Mouse (Mus musculus): ENCODE measurements around the gene Faf1.

Gene Faf1

GRCm38 (mm10) chr4:109978858-109979340 is 302.5 kb downstream of the Faf1 start:
- no peak for DNase-seq (ENCODE audit: low spot score in 2 of 2)

- no peak for DNase-seq (ENCODE audit: low spot score in 2 of 2)
Measured at GRCm38 (mm10) chr4:109979461-109980320, 303.3 kb downstream of the Faf1 start.

DNA sequence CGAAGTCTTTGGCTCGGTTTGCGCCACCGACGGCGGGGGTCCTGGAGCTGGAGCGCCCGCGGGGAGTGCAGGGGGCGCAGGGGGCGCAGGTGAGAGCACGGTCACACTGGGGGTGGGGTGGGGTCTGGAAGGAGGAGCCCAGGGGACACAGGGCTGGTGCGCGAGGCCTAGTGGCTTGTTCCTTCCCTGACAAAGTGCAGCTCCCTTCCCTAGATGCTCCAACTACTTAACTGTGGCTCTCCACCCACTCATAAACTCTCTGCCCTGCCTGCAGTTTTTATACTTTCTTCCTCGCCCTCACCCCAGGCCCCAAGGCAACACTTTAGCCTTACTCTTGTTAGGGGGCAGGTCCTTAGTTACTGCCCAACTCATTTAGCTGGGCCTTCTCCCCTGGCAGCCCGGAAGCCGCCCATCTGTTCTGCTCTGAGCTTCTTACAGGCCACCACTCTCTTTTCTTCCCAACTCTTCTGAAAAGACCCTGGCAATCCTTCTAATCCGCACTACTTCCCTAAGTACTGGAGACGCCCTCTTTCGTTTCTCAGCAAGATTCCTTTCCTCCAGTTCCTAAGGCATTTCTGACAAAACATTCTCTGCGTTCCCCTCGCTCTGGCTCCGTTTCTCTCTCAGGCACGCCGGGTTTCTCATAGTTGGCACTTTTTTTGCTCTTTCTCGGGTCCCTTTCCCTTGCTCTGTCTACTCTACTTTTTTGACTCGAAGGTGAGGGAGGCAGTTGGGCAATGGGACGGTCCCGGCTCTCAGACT is 304.1 kb downstream of the Faf1 start:
- no peak for DNase-seq (ENCODE audit: low spot score in 2 of 2)

GRCm38 (mm10) chr4:109981083-109981870 is 304.9 kb downstream of the Faf1 start:
- DNase-seq (ENCODE audit: low spot score in 2 of 2) = no peak

GRCm38 (mm10) chr4:109981871-109982680 is 305.7 kb downstream of the Faf1 start:
- DNase-seq (ENCODE audit: low spot score in 2 of 2) = no peak

DNA sequence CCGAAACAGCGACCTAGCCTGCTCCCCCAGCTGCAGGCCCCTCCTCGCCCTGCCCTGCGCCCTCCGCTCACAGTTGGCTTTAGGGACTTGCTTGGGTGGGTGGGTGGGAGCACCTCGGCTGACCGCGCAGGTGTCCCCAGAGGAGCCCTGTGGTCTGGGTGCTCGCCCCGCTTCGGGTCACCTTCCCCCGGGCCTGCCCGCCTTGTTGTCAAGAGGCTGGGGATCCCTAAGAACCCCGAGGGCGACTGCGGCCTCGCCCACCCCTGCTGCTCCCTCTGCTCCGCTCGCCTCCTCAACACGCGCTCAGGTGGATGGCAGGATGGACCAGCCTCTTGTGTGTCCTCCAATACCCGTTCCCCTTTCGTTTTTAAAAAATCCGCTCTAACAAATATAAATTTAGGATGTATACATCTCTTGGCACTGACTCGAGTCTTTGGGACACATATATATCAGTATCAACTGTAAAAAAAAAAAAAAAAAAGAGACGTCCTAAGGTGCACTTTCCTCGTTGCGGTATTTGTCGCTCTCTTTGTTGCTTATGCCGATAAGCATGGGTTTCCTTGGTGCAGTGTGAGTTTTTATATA is 306.4 kb downstream of the Faf1 start:
- DNase-seq (ENCODE audit: low spot score in 2 of 2) = no peak

GRCm38 (mm10) chr4:109983281-109984001 is 307.1 kb downstream of the Faf1 start:
- DNase-seq (ENCODE audit: low spot score in 2 of 2) = no peak

DNA sequence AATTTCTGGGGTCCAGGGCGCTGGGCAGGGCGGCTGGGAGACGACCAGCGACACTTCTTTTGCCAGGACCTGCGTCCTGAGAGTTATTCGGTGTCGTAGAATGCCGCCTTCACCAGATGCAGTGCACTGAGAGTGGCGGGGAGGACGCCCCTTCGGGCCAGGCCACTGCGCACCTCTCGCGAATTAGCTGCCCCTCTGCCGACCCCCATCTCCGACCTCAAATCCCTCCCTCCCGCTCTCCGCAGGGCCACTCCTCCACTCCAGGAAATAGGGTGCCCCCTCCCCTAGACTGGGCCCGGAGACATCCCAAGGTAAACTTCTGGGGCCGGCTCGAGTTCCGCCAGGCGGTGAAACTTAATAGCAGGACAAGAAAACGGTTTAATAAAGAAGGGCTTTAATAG is 307.6 kb downstream of the Faf1 start:
- DNase-seq (ENCODE audit: low spot score in 2 of 2) = no peak

- no peak for DNase-seq (ENCODE audit: low spot score in 2 of 2)
Measured at GRCm38 (mm10) chr4:109984496-109985423, 308.4 kb downstream of the Faf1 start.

DNA sequence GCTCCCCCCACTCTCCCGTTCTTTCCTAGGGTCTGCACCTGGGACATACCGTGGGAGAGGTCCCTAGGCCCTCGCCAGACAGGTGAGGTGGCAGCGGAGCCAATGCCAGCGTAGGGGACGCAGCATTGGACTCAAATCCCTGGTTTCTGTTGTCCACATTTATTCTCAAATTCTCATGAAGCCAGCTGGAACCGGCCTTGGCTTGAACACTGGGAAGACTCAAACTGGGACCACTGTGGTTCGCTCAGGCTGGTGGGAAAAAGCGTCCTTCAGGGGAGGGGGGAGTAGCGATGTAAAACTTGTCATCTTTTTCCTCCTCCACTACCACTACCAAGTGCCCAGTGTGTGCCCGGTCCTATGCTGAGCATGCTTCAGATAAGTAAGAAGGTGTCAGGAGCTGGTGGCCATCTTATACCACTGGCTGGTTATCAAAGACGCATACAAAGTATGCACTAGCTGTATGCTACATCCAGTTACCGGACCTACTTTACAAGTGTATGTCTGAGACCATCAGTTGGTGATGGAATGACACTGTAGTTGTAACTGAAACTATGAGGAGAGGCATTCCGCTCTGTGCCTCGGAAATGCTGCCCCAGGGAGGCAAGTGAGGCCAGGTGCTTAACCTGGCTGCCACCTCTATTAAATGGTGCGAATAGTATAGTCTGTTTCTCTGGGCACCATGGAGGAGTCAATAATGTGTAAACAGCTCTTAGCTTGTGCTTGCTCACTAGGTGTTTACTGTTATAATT is 309.2 kb downstream of the Faf1 start:
- no peak for DNase-seq (ENCODE audit: low spot score in 2 of 2)

DNA sequence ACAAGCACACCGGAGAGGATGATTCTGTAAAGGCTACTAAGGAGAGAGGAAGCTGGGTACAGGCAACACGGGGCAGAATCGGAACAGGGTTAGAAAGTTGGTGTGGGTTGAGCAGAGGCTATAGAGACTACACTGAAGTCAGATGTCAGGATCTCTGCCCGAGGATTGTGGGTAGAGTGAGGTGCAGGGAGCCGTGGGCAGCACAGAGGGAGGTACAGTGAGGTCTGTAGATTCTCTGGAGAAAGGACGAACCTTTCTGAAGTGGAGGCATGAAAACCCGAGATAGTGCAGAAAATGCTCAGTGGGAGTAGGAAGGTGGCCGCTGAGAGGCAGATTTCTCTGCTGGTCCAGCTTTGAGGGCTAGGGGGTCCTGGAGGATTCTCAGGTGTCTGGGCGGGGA is 309.9 kb downstream of the Faf1 start:
- no peak for DNase-seq (ENCODE audit: low spot score in 2 of 2)

DNA sequence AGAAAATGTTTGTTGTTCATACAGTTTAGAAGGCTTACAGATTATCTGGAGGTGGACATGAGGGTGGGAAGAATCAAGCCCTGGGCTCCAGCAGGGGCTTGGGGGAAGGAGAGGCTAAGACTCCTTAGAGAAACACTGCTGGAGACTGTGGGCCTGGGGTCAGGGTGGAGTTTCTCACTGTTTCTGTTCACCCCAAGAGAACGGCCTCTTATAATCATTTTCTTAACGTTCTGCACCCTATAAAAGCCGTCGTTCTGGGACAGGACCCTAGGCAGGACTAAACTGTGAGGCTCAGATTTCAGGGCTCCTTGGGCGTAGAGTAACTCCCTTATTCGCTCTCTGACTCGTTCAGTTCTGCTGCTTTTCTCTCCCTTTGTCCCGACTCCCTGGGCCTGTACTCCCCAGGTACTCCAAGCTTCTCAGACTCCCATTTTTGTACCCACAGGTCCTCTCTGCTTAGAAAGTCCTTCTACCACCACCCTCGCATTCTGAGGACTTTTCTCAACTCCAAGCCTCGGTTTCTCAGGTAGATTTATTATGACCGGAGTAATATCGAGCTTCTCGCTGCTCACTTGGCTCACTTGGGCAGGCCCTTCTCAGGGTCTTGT is 310.5 kb downstream of the Faf1 start:
- no peak for DNase-seq (ENCODE audit: low spot score in 2 of 2)

DNA sequence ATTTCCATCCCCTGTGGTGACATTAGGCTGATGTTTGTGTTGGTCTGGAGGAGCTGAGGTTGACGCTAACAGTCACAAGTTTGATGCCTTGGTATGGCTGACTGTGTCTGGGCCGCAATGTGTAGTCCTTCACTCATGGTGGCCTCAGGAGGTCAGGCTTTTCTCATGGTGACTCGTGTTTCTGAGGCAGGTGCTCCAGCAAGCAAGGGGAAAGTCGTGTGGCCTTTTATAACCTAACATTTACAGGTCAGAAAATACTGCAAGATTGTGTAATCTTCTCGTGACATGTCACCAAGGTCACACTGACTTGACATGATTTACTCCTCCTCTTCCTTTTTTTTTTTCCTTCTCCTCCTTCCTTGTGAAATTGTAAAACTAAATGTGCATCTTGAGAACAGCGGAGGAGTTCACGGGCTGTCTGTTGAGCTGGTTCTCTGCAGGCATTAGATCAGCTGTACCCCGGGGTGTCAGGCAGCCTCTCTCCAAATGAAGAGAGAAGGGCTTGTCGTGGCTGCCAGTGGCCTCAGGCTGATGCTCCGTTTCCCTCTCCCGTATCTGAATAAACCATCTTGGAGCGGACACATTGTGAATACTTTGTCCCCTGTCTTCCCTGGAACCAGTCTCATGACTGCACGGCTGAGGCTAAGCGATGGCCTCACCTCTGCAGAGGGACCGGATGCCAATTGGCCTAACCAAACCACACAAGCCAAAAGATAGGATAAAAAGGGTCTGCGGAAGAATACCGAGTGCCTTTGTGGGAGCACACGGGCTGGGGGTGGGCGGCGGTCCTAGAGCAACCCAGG is 311.4 kb downstream of the Faf1 start:
- no peak for DNase-seq (ENCODE audit: low spot score in 2 of 2)

DNA sequence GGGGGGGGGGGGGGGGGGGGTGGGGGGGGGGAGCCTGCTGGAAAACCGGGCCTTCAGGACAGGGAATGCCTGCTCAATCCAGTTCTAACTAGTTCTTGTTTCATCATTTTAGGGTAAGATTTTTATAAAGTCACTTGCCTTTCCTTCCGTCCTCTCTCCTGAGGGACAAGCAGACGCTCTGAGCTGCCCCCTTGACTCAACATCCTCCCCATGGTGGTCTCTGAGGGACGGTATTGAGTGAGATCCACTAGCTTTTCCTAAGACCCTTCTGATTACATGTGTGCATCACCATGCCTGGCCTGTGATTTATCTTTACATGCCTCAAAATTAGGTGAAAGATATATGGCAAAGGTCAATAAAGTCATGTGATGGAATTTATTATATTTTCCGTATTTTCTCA is 312.0 kb downstream of the Faf1 start:
- DNase-seq (ENCODE audit: low spot score in 2 of 2) = no peak

DNA sequence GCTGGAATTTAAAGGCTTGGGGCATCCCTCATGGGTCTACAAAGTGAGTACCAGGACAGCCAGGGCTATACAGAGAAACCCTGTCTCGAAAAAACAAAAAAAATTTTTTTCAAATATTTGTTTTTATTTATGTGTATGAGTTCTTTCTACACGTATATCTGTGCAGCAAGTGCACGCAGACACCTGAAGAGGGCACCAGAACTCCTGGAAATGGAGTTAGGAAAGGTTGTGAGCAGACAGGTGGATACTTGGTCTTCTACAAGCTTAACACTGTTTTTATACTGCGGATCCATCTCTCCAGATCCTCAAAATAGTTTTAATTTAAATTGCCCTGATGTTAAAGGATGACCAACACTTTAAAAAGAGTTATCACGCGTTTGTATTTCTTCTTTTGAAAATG is 312.8 kb downstream of the Faf1 start:
- no peak for DNase-seq (ENCODE audit: low spot score in 2 of 2)

- no peak for DNase-seq (ENCODE audit: low spot score in 2 of 2)
Measured at GRCm38 (mm10) chr4:110006044-110006443, 329.7 kb downstream of the Faf1 start.
